Mouse (Mus musculus) neural tube, embryonic 15.5 days (tissue): ENCODE results near the gene Fstl1. TPM values are rescaled to one million over a fixed set of nuclear protein-coding genes. Genes with fewer than 3 reads are reported as not detected.
A peak's percentile ranks its signal among the peaks of the same experiment; 100 is the strongest.

Experiments used
- ATAC-seq: fragments of 200-750 bp; cut with Nextera tagmentation; 2 replicates; pipeline ENCODE4 v1.8.0; 2017; ENCODE audit warnings: mild to moderate bottlenecking, moderate TSS enrichment, moderate library complexity; ENCODE audit not compliant: low FRiP score
- H3K27ac ChIP-seq: fragments of 300-500 bp; sonication (generic); replicated peaks from 2 replicates; pipeline ENCODE4 v1.5.1; 2015; ENCODE audit warnings: mild to moderate bottlenecking, inconsistent platforms
- H3K27me3 ChIP-seq: fragments of 300-500 bp; sonication (generic); replicated peaks from 2 replicates; pipeline ENCODE4 v1.6.1; 2015; ENCODE audit warnings: inconsistent platforms
- H3K36me3 ChIP-seq: fragments of 300-500 bp; sonication (generic); 2 replicates; pipeline ENCODE4 v1.6.1; 2015; ENCODE audit warnings: inconsistent platforms
- H3K4me1 ChIP-seq: fragments of 300-500 bp; sonication (generic); 2 replicates; pipeline ENCODE4 v1.6.1; 2015; ENCODE audit warnings: inconsistent platforms
- H3K4me2 ChIP-seq: fragments of 300-500 bp; sonication (generic); 2 replicates; pipeline ENCODE4 v1.6.1; 2015; ENCODE audit warnings: inconsistent platforms, mild to moderate bottlenecking, moderate library complexity
- H3K4me3 ChIP-seq: fragments of 300-500 bp; sonication (generic); replicated peaks from 2 replicates; pipeline ENCODE4 v1.5.1; 2015; ENCODE audit warnings: mild to moderate bottlenecking, inconsistent platforms
- H3K9ac ChIP-seq: fragments of 300-500 bp; sonication (generic); replicated peaks from 2 replicates; pipeline ENCODE4 v1.6.1; 2015; ENCODE audit warnings: mild to moderate bottlenecking, inconsistent platforms
- H3K9me3 ChIP-seq: fragments of 300-500 bp; sonication (generic); replicated peaks from 2 replicates; pipeline ENCODE4 v1.6.1; 2016; ENCODE audit warnings: inconsistent platforms
- WGBS: fragments of 180-500 bp; shearing (Covaris S2); methylation state at CpG from one replicate; pipeline ENCODE4 v1.1.7; 2015; ENCODE audit warnings: mixed read lengths; 5-methylcytosine and 5-hydroxymethylcytosine counted together
- polyA plus RNA-seq: library from polyadenylated mRNA; unstranded; fragments of >200 nt; fragmentation: Nextera tagmentation; extraction: Ambion mirVana; gene quantifications from 2 replicates; pipeline ENCODE4 v1.2.1, GENCODE M21; 2015

Gene Fstl1
- polyA plus RNA-seq, 1 experiment from 2014 or later = 123 TPM

DNA sequence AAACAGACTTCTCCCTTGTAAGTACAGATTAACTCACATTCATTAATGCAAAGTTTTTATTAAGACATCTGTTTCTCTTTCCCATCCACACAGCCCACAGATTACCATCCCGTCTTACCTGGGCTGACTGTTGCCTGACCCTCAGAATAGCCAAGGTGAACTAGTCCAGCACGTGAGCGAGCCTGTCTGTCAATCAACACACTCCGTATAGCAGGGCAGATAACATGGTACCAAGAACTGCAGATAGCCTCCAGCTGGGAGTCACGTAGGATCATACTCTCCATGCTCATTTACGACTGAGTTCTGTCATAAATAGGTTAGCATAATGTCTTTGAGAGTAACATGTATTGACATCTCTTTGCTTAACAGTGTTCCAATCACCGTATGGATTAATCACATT, 84.4 kb downstream of the Fstl1 start, which contains the start of gene Gm36028:
Gene Gm36028, minus strand, starts transcription at position 118 of the 400 bp plus-strand sequence.
- Histone ChIP-seq H3K27me3 (no peaks in the 10 kb centered on the region), H3K4me2 (no peak within 1 kb of the TSS), H3K9ac (no peak within 1 kb of the TSS), H3K9me3 (no peaks in the 10 kb centered on the region), H3K36me3 (no peaks in the 10 kb centered on the region), H3K4me1 (no peaks in the 10 kb centered on the region), H3K27ac (no peak within 1 kb of the TSS), H3K4me3 (no peak within 1 kb of the TSS)
- no peak for ATAC-seq
- WGBS = 92% methylated on average over 7 of the region's 7 CpGs

DNA sequence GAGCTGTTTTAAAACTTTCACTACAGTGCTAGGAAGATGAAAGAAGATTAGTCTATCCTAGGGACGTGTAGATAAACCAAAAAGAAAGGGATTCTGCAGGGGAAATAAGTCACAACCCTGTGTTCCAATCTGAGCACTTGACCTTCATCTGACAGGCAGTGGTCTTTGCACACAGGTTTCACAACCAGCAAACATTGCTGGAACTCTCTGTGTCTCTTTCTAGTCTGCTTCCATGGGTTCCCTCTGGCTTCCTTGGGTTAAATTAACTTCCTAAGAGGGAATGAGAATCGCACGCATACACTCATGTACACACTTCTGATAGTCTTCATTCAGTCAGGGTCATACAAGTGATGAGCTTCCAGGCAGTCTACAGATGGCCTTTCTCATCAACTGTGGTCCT, 87.2 kb downstream of the Fstl1 start:
- WGBS = 83% methylated on average over 3 of the region's 3 CpGs
- H3K27me3 ChIP-seq = no peaks in the 10 kb centered on the region
- ATAC-seq = no peak
- H3K9me3 ChIP-seq = no peaks in the 10 kb centered on the region
- H3K4me1 ChIP-seq = peaks cover 6% of the 10 kb centered on the region
- H3K27ac ChIP-seq = no peak overlapping the region
- H3K4me2 ChIP-seq = no peak overlapping the region
- no peaks in the 10 kb centered on the region for H3K36me3 ChIP-seq
- no peak overlapping the region for H3K4me3 ChIP-seq
- no peak overlapping the region for H3K9ac ChIP-seq

DNA sequence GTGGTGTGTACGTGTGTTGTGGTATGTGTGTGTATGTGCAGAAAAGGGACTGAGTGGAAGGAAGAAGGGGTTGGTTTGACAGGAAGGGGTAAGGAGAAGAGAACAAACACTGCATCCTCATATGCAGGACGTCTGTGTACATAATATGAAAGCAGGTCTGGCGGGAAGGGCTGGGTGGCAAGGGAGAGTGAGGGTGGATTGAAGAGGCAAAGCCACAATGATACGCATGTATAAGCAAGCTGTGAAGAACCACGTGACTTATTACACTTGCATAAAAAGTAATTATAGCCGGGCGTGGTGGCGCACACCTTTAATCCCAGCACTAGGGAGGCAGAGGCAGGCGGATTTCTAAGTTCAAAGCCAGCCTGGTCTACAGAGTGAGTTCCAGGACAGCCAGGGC, 89.2 kb downstream of the Fstl1 start:
- Histone ChIP-seq H3K4me3 (no peak overlapping the region), H3K9me3 (no peaks in the 10 kb centered on the region), H3K4me1 (peaks cover 18% of the 10 kb centered on the region), H3K36me3 (no peaks in the 10 kb centered on the region), H3K9ac (no peak overlapping the region), H3K27ac (no peak overlapping the region), H3K27me3 (no peaks in the 10 kb centered on the region), H3K4me2 (no peak overlapping the region)
- WGBS = 83% methylated on average over 9 of the region's 9 CpGs
- ATAC-seq = no peak

DNA sequence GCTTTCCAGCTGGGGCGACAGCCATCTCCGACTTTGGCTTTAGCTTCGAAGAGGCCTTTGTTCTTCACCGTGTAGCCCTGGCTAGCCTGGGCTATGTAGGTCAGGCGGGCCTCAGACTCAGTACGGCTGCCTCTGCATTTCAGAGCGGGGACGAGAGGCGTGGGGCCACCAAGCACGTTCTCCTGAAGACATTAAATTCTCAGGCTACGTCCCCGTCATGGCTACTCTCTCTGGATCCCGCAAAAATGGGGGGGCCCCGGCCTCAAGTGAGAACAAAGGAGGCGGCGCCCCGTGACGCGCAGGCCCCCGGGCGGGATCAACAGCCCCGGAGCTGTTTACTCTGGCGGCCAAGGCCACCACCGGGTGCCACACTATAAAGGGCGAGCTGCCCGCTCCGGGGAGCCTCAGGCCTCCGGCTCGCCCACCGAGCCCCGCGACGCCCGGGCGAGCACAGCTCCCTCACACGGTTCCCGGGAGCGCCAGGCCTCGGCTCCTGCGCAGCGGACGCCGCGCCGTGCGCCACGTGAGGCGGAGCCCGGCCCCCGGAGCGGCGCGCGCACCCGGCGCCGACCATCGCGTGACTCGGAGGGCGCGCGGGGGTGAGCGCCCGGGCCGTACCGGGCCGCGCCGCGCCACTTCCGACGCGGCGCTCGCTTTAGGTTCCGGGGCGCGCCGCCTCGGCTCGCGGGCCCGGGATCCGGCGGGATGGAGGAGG, 91.3 kb downstream of the Fstl1 start, which contains the start of gene Lrrc58:
Gene Lrrc58, plus strand, starts transcription at position 599 of the 715 bp plus-strand sequence.
- peak within 1 kb of the TSS; percentile 98 for H3K4me3 ChIP-seq
- ATAC-seq = peak; percentile 97
- peaks cover 31% of the 10 kb centered on the region for H3K4me1 ChIP-seq
- H3K27ac ChIP-seq = peak within 1 kb of the TSS; percentile 99
- under 1% methylated on average over 81 of the region's 86 CpGs for WGBS
- no peaks in the 10 kb centered on the region for H3K36me3 ChIP-seq
- H3K9me3 ChIP-seq = no peaks in the 10 kb centered on the region
- H3K27me3 ChIP-seq = no peaks in the 10 kb centered on the region
- H3K9ac ChIP-seq = peak within 1 kb of the TSS; percentile 98
- H3K4me2 ChIP-seq = peak within 1 kb of the TSS; percentile 69

DNA sequence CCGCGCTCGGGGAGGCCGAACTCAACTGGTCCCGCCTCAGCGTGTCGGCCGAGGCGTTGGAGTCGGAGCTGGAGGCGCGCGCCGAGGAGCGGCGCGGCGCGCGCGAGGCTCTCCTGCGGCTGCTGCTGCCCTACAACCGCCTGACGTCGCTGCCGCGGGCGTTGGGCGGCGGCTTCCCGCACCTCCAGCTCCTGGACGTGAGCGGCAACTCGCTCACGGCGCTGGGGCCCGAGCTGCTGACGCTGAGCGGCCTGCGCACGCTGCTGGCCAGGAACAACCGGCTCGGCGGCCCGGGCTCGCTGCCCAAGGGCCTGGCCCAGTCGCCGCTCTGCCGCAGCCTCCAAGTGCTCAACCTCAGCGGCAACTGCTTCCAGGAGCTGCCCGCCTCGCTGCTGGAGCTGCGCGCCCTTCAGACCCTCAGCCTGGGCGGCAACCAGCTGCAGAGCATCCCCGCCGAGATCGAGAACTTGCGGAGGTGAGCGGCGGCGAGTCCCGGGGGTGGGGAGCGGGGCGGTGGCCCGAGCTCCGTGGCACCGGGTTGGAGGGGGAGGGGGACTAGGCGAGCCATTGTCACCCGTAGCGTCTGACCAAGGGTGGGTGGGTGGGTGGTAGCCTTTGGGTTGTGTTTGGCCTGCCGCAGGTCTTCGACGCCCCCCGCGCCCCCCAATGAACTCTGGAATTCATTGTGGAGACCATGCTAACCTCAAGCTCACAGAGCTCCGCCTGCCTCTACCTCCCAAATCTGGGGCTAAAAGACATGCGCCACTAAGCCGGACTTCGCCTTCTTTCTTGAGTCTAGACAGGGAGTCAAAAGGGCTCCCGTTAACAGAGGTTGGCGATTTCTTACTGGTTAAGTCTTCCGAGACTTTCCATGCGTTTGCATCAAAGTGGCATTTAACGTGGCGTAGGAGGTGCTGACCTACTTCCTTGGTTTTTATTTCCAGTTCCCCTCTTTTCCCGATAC, 92.1 kb downstream of the Fstl1 start:
- peak; percentile 79 for ATAC-seq
- Histone ChIP-seq H3K9ac (peak overlapping the region; percentile 98), H3K4me2 (peak overlapping the region; percentile 69), H3K36me3 (no peaks in the 10 kb centered on the region), H3K27me3 (no peaks in the 10 kb centered on the region), H3K4me3 (peak overlapping the region; percentile 98), H3K27ac (peak overlapping the region; percentile 99), H3K4me1 (peaks cover 34% of the 10 kb centered on the region), H3K9me3 (no peaks in the 10 kb centered on the region)
- under 1% methylated on average over 86 of the region's 87 CpGs for WGBS

DNA sequence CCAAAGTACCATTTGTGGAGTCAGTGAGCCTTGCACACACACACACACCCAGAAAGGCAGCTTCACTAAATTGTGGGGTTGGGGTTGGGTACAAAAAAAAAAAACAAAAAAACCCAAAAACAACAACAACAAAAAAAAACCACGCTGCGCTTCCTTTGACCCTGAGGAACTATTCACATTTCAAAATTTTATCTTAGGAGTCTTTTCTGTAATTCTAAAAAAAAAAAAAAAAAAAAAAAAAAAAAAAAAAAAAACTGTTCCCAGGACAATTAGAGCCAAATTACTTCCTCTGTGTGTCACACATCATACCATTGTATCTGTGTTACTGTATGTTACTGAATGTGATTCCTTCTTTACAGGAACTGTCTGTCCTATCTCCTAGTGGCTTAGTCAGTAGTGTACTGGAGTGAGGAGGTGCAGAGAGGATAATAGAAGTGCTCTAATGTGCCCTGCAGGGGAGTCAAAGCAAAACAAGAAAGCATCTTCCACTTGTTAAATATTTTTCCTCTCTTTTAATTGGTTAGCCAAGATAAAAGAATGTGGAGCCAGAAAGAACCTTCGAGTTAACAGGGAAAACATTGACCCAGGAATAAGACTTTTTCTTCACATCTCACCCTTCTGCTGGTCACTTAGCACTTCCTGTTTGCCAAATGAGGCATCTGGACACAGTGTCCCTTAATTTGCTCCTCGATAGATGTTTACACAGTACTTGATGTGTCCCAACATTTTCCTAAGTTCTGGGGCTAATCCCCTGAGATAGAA, 93.0 kb downstream of the Fstl1 start:
- Histone ChIP-seq H3K4me3 (peak overlapping the region; percentile 98), H3K4me2 (peak overlapping the region; percentile 69), H3K4me1 (peaks cover 34% of the 10 kb centered on the region), H3K36me3 (no peaks in the 10 kb centered on the region), H3K27me3 (no peaks in the 10 kb centered on the region), H3K9me3 (no peaks in the 10 kb centered on the region), H3K27ac (peak overlapping the region; percentile 99), H3K9ac (peak overlapping the region; percentile 98)
- ATAC-seq = no peak
- WGBS = 33% methylated on average over 4 of the region's 4 CpGs

DNA sequence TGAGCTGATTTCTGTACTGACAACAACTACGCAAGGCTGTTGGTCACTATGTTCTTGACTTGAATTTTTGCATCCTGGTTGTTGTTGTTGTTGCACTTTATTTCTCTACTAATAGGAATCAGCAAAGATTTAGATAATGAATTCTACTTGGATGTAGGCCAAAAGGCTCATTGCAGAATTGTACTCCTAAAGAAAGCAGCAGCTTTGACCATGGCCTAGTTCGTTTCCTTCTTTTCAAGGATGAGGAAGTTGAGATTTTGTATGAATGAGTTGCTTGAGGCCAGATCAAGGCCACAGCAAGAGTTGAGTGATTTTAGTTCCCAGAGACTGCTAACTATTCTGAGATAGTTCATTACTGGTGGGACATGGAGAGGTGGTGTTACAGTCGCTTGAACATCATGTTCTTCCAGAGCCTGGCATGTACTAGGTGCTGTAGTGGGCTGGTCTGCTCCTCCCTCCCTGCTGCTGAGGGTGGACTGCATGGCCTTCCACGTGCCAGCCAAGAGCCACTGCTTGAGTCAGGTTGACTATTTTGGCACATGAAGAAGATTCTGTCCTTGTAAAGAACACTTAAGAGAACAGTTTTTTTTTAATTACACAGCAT, 94.5 kb downstream of the Fstl1 start:
- Histone ChIP-seq H3K4me2 (peak overlapping the region; percentile 69), H3K36me3 (no peaks in the 10 kb centered on the region), H3K4me1 (peaks cover 34% of the 10 kb centered on the region), H3K9ac (no peak overlapping the region), H3K27ac (no peak overlapping the region), H3K9me3 (no peaks in the 10 kb centered on the region), H3K27me3 (no peaks in the 10 kb centered on the region), H3K4me3 (no peak overlapping the region)
- WGBS = 74% methylated on average over 4 of the region's 4 CpGs
- ATAC-seq = no peak

DNA sequence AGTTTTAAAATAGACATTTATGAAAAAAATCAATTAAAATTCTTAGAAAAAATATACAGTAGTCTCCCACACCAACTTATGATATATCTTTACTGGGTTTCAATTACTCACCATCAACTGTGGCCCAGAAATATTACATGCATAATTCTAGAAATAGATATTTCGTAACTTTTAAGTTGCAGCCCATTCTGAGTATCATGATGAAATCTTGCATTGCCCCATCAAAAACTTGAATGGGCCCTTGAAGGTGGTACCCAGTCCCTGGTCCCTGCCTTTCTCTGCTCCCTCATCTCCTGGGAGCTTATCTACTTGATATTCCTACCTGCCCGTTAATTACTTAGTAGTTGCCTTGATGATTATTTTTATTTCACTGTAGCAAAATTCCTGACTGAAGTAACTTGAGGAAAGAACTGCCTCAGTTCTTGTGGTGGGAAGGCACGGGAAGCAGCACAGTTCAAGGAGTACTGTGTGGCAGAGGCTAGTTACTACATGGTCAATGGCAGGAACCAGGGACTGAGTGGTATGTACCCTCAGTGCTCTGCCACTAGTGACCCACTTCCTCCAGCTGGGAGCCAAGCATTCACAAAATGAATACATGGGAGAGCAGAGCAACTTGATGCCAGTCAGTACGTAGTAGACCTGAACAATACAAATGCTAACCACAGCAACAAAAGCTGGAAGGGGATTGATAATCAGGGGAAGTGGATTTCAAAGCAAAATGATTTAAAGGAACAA, 98.0 kb downstream of the Fstl1 start:
- Histone ChIP-seq H3K4me1 (peaks cover 33% of the 10 kb centered on the region), H3K36me3 (peaks cover 16% of the 10 kb centered on the region), H3K9me3 (no peaks in the 10 kb centered on the region), H3K27ac (no peak overlapping the region), H3K4me3 (no peak overlapping the region), H3K4me2 (no peak overlapping the region), H3K27me3 (no peaks in the 10 kb centered on the region), H3K9ac (no peak overlapping the region)
- WGBS = 79% methylated on average over 4 of the region's 4 CpGs
- no peak for ATAC-seq

DNA sequence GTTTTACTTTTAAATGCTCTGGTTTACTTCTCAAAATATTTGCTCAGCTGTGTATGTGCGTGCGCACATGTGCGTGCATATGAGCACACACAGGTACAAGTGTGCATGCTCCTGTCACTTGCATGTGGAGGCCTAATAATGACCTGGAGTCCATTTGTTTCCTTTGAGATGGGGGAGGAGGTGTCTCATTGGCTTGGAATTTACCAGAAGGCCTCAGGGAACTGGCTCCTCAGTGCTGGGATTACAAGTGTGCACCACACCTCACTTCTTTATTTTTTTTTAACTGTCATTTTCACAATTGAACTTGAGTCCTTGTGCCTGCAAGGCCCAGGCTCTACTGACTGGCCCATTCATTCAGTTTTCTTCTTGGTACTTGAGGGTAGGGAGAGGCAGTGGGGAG, 100.7 kb downstream of the Fstl1 start:
- Histone ChIP-seq H3K9me3 (no peaks in the 10 kb centered on the region), H3K4me3 (no peak overlapping the region), H3K27ac (no peak overlapping the region), H3K27me3 (no peaks in the 10 kb centered on the region), H3K4me2 (no peak overlapping the region), H3K4me1 (peaks cover 12% of the 10 kb centered on the region), H3K9ac (no peak overlapping the region), H3K36me3 (peaks cover 39% of the 10 kb centered on the region)
- ATAC-seq = no peak
- 100% methylated on average over 3 of the region's 3 CpGs for WGBS

DNA sequence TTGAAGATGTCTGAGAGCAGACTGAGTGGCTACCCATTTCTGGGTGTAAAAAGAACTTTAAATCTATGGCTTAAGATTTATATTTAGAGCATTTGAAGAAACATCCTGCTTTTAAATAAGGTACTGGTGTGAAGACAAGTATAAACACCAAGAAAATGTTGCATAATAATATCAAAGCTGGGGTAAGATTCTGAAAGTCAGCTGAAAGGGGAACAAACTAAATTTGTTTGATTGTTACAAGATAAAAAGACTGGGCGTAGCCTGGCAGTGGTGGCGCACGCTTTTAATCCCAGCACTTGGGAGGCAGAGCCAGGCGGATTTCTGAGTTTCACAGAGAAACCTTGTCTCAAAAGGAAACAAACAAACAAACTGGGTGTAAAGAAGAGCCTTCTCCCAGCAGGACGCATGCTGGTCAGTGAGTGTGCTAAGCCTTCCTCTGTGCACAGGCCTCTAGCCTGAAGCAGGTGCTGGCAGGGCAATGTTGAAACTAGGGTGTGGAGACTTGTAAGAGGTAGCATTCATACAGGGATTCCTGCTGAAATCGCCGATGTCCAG, 102.4 kb downstream of the Fstl1 start:
- H3K36me3 ChIP-seq = peaks cover 55% of the 10 kb centered on the region
- no peak for ATAC-seq
- no peak overlapping the region for H3K9ac ChIP-seq
- H3K27ac ChIP-seq = no peak overlapping the region
- H3K4me3 ChIP-seq = no peak overlapping the region
- WGBS = 88% methylated on average over 7 of the region's 7 CpGs
- no peaks in the 10 kb centered on the region for H3K9me3 ChIP-seq
- peaks cover 6% of the 10 kb centered on the region; the same call in 1 of the 2 replicates for H3K4me1 ChIP-seq
- H3K27me3 ChIP-seq = no peaks in the 10 kb centered on the region
- H3K4me2 ChIP-seq = no peak overlapping the region
